Mouse (Mus musculus) forebrain, embryonic 16.5 days (tissue): ENCODE results near the gene Ptcd1. TPM values are rescaled to one million over a fixed set of nuclear protein-coding genes. Genes with fewer than 3 reads are reported as not detected.
"Not testable (repeated sequence)": the region's sequence is repeated elsewhere in the genome, so short reads cannot be mapped to it uniquely, and the experiment has no call there.

ENCODE experiments used
- ATAC-seq: fragments of 200-750 bp; cut with Nextera tagmentation; 2 replicates; pipeline ENCODE4 v1.8.0; 2017; ENCODE audit warnings: mild to moderate bottlenecking, moderate library complexity
- H3K27ac ChIP-seq: fragments of 300-500 bp; sonication (generic); 2 replicates; pipeline ENCODE4 v1.5.1; 2014; ENCODE audit warnings: low read length, control low read depth
- H3K27me3 ChIP-seq: fragments of 300-500 bp; sonication (generic); replicated peaks from 2 replicates; pipeline ENCODE4 v1.6.1; 2014; ENCODE audit warnings: low read length; ENCODE audit not compliant: control insufficient read depth, insufficient read depth
- H3K36me3 ChIP-seq: fragments of 300-500 bp; sonication (generic); 2 replicates; pipeline ENCODE4 v1.6.1; 2014; ENCODE audit not compliant: control insufficient read depth, insufficient read depth
- H3K4me1 ChIP-seq: fragments of 300-500 bp; sonication (generic); replicated peaks from 2 replicates; pipeline ENCODE4 v1.6.1; 2014; ENCODE audit warnings: low read length; ENCODE audit not compliant: control insufficient read depth, insufficient read depth
- H3K4me2 ChIP-seq: fragments of 300-500 bp; sonication (generic); 2 replicates; pipeline ENCODE4 v1.6.1; 2014; ENCODE audit warnings: mild to moderate bottlenecking, low read length, control low read depth
- H3K4me3 ChIP-seq: fragments of 300-500 bp; sonication (generic); replicated peaks from 2 replicates; pipeline ENCODE4 v1.5.1; 2014; ENCODE audit warnings: mild to moderate bottlenecking, low read length, control low read depth
- H3K9ac ChIP-seq: fragments of 300-500 bp; sonication (generic); replicated peaks from 2 replicates; pipeline ENCODE4 v1.6.1; 2014; ENCODE audit warnings: low read depth, low read length, control low read depth
- H3K9me3 ChIP-seq: fragments of 300-500 bp; sonication (generic); 2 replicates; pipeline ENCODE4 v1.6.1; 2016; ENCODE audit warnings: low read length; ENCODE audit not compliant: control insufficient read depth
- WGBS: fragments of 180-500 bp; shearing (Covaris S2); extraction: QIAGEN DNeasy Blood & Tissue Kit; methylation state at CpG from one replicate; pipeline ENCODE4 v1.1.7; 2014; 5-methylcytosine and 5-hydroxymethylcytosine counted together
- polyA plus RNA-seq: library from polyadenylated mRNA; unstranded; fragments of >200 nt; fragmentation: Nextera tagmentation; extraction: Ambion mirVana; gene quantifications from 2 replicates; pipeline ENCODE4 v1.2.1, GENCODE M21; 2015

Gene Ptcd1
- polyA plus RNA-seq, 1 experiment from 2014 or later, result 25.8 TPM

DNA sequence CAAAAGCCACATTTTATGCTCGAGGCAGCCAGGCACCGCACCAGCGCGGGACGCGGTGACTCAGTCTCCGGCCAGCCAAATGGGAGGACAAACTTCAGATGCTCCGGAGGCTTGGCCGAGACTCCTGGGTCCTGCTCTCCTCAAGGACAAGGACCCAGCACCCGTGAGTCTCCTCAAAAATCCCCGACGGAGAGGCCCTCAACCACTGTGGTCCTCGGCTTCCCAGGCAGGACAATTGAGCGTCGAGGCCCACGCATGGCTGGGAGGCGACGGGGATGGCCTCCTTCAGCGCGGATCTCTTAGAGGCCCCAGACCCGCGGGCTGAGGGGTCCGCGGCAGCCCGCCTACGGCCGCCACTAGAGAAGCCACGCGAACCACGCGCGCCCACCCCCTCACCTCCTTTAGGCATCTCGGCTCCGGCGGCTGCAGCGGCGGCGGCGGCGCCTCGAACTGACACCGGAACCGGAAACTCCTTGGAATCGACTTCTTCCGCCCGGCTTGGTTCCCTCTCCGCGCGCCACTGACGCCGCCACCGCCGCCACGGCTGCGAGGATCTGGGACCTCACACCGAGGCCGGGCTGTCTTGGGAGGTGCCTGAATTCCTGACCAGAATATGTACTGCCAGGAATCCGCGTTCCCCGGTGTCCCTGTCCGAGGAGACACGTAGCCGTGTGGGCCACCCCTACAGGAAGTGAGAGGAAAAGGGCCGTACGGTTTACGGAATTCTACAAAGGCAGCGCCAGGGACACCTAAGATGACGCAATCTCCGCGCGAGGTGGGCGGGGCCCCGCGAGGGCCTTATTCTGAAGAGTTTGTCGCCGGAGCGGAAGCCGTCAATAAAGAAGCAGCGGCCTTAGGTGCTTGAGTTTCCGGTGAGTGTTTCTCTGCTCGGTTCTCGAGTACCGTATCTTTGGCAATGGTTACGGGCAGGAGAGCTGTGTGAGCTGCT lies 27.1 kb downstream of the Ptcd1 start, which contains the start of the genes Pdap1 and Bud31:
Gene Pdap1 (minus strand): TSS at position 668 of the 949 bp plus-strand sequence.
Gene Bud31 (plus strand): TSS at position 792 of the 949 bp plus-strand sequence.
- no peaks in the 10 kb centered on the region for H3K9me3 ChIP-seq
- peaks cover 36% of the 10 kb centered on the region for H3K36me3 ChIP-seq
- WGBS, result under 1% methylated on average over 84 of the region's 84 CpGs
- peaks cover 21% of the 10 kb centered on the region for H3K4me1 ChIP-seq
- peak within 1 kb of the TSS; percentile 89 for H3K9ac ChIP-seq
- no peaks in the 10 kb centered on the region for H3K27me3 ChIP-seq
- peak; percentile 95 for ATAC-seq
- peak within 1 kb of the TSS; percentile 73 for H3K4me3 ChIP-seq
- H3K4me2 ChIP-seq, result peak within 1 kb of the TSS; percentile 99
- H3K27ac ChIP-seq, result peak within 1 kb of the TSS; percentile 96

DNA sequence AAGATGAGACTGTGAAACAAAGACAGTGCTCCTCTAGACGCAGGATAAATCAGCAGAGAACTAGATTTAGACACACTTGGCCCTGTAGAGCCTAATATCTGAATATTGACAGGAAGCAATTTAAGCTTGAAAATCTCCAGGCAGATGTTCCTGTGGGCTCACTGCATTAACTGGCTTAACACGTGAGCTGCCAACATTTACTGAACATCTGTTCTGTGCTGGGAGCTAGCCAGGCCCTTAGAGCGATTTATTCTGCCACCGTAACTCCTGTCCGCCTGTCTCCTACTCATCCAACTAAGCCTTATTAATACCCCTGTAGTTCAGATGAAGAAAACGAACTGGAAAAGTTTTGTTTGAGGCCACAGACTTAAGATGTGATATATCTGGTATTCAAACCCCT lies 28.1 kb downstream of the Ptcd1 start:
- no peak overlapping the region for H3K27ac ChIP-seq
- H3K4me2 ChIP-seq, result peak overlapping the region; percentile 91
- peaks cover 21% of the 10 kb centered on the region for H3K4me1 ChIP-seq
- no peak for ATAC-seq
- no peaks in the 10 kb centered on the region for H3K9me3 ChIP-seq
- WGBS, result 13% methylated on average over 6 of the region's 6 CpGs
- no peaks in the 10 kb centered on the region for H3K27me3 ChIP-seq
- H3K9ac ChIP-seq, result peak overlapping the region; percentile 89
- peaks cover 37% of the 10 kb centered on the region for H3K36me3 ChIP-seq
- peak overlapping the region; percentile 73 for H3K4me3 ChIP-seq

DNA sequence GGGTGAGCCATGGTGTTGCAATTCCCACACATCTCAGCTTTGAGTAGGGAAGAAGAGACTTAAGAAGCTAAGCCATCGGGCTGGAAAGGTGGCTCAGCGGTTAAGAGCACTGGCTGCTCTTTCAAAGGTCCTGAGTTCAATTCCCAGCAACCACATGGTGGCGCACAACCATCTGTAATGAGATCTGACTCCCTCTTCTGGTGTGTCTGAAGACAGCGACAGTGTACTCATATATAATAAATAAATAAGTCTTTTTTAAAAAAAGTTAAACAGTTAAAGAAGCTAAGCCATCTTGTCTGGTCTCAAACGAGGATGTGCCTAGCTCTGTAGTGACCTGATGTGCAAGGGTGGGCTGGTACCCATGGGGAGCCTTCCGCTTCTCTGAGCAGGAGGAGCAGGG lies 33.6 kb downstream of the Ptcd1 start:
- not testable (repeated sequence) for ATAC-seq, H3K27me3 ChIP-seq, H3K9me3 ChIP-seq, H3K27ac ChIP-seq, H3K9ac ChIP-seq, H3K4me1 ChIP-seq, H3K4me2 ChIP-seq, H3K4me3 ChIP-seq
- peaks cover 70% of the 10 kb centered on the region for H3K36me3 ChIP-seq
- WGBS, result 86% methylated on average over 6 of the region's 6 CpGs

DNA sequence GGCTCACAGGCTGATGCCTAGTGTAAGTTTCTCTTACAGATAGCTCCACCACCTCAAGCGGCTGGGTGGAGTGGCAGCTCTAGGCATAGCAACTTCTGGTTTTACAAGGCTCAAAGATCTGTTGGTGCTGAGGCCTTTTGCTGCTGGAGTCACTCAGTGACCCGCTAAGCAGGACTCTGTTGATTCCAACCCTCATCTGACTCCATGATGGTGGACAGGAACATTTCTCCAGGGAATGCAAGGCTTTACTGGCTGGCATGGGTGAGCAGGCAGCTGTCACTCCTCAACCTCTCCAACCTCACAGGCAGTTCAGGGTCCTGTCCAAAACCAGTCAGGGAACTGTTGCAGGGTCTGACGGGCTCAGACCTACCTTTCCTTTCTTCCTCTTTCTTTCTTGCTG lies 35.9 kb downstream of the Ptcd1 start:
- no peaks in the 10 kb centered on the region for H3K4me1 ChIP-seq
- no peak overlapping the region for H3K27ac ChIP-seq
- no peaks in the 10 kb centered on the region for H3K9me3 ChIP-seq
- H3K27me3 ChIP-seq, result no peaks in the 10 kb centered on the region
- H3K4me2 ChIP-seq, result no peak overlapping the region
- peaks cover 65% of the 10 kb centered on the region for H3K36me3 ChIP-seq
- no peak overlapping the region for H3K9ac ChIP-seq
- H3K4me3 ChIP-seq, result no peak overlapping the region
- ATAC-seq, result no peak
- 90% methylated on average over 3 of the region's 3 CpGs for WGBS

DNA sequence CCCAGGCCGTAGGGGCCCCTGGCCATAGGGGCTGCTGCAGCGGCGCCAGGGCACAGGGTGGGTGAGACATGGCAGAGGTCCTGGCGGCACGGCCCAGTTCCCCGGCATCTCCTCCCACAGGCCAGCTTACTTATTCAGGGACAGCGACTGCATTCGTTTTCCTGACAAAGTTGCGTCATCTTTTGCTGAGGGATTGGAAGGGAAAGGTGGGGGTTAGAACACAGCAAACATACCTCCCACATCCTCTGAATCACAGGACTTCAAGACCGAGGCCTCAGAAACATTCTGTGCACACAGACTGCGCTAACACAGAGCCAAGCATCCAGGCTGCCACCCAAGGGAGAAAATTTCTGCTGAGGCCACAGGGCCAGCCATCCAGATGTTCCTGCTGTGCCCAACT lies 36.7 kb downstream of the Ptcd1 start:
- no peaks in the 10 kb centered on the region for H3K9me3 ChIP-seq
- 91% methylated on average over 11 of the region's 11 CpGs for WGBS
- H3K4me3 ChIP-seq, result no peak overlapping the region
- H3K36me3 ChIP-seq, result peaks cover 64% of the 10 kb centered on the region
- H3K27me3 ChIP-seq, result no peaks in the 10 kb centered on the region
- ATAC-seq, result no peak
- H3K4me2 ChIP-seq, result no peak overlapping the region
- H3K27ac ChIP-seq, result no peak overlapping the region
- H3K9ac ChIP-seq, result no peak overlapping the region
- H3K4me1 ChIP-seq, result no peaks in the 10 kb centered on the region

DNA sequence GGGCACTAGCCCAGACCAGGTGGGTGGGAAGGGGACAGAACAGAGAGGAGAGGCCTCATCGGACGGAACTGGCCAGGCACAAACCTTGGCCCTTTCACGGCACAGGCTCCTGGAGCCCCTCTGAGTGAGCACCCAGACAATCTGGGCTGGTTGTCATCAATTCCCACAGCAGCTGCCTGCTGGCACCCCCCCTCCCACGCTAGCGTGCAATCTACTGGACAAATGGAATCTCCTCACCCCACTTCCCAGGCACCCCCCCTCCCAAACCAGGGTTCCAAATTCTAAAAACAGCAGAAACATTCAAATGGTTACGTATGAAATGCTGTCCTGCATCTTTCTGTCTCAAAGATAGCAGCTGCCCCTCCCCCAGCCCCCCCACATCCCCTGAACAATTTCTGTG lies 37.1 kb downstream of the Ptcd1 start:
- H3K27ac ChIP-seq, H3K4me3 ChIP-seq, H3K4me1 ChIP-seq, H3K9ac ChIP-seq, H3K9me3 ChIP-seq, H3K4me2 ChIP-seq, H3K27me3 ChIP-seq, ATAC-seq: not testable (repeated sequence)
- peaks cover 62% of the 10 kb centered on the region for H3K36me3 ChIP-seq
- 97% methylated on average over 6 of the region's 6 CpGs for WGBS

DNA sequence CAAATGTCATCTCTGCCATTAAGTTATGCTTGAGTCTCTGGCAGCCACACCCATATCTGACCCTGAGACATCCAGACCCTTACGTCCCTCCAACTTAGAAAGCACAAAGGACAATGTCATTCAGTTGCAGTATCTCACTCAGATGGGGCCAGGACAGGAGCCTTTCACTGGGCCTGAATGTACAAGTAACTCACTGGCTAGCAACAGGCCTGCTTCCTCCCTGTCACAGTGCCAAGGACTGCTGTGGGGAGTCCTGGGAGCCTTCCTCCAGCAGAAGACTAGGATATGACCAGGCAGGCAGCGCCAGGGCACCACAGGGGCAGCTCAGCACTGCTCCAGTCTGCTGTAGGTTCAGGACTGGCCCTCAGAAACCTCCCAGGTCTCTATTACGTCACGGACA lies 37.8 kb downstream of the Ptcd1 start:
- H3K27ac ChIP-seq, result no peak overlapping the region
- peaks cover 56% of the 10 kb centered on the region for H3K36me3 ChIP-seq
- H3K27me3 ChIP-seq, result no peaks in the 10 kb centered on the region
- no peak overlapping the region for H3K4me2 ChIP-seq
- no peak for ATAC-seq
- WGBS, result 99% methylated on average over 4 of the region's 4 CpGs
- H3K9ac ChIP-seq, result no peak overlapping the region
- no peak overlapping the region for H3K4me3 ChIP-seq
- H3K4me1 ChIP-seq, result no peaks in the 10 kb centered on the region
- H3K9me3 ChIP-seq, result no peaks in the 10 kb centered on the region

DNA sequence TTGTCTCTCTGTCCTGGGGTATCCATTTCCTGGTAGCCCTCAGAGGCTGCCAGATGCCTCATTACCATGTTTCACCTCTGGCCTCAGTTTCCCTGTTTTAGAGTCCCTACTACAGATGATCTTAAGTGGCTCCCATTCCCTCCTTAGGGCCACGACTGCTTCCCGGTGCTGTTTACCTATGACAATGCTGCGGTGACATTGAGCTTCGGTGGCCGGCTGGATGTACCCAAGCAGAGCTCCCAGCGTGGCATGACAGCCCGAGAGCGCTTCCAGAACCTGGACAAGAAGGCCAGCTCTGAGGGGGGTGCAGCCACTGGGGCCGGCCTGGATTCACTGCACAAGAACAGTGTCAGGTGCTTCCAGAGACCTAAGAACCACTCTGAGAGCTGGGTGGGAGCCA lies 40.3 kb downstream of the Ptcd1 start:
- ATAC-seq, result no peak
- H3K27ac ChIP-seq, result no peak overlapping the region
- H3K9ac ChIP-seq, result no peak overlapping the region
- no peaks in the 10 kb centered on the region for H3K4me1 ChIP-seq
- no peak overlapping the region for H3K4me2 ChIP-seq
- WGBS, result 95% methylated on average over 9 of the region's 9 CpGs
- H3K36me3 ChIP-seq, result peaks cover 36% of the 10 kb centered on the region
- H3K9me3 ChIP-seq, result no peaks in the 10 kb centered on the region
- no peaks in the 10 kb centered on the region for H3K27me3 ChIP-seq
- no peak overlapping the region for H3K4me3 ChIP-seq

DNA sequence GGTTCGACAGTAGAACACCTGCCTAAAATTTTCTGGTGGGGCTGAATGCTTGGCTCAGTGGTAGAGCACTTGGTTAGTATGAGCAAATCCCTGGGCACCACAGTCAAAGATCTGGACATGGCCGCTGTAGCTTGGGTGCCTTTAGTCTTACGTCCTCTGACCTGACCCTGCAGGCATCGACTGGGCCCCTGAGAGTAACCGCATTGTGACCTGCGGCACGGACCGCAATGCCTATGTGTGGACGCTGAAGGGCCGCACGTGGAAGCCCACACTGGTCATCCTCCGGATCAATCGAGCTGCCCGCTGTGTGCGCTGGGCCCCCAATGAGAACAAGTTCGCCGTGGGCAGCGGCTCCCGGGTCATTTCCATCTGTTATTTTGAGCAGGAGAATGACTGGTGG lies 43.5 kb downstream of the Ptcd1 start:
- H3K27me3 ChIP-seq, result no peaks in the 10 kb centered on the region
- no peaks in the 10 kb centered on the region for H3K9me3 ChIP-seq
- no peak overlapping the region for H3K4me3 ChIP-seq
- H3K9ac ChIP-seq, result no peak overlapping the region
- no peak overlapping the region for H3K4me2 ChIP-seq
- no peaks in the 10 kb centered on the region for H3K4me1 ChIP-seq
- no peak overlapping the region for H3K27ac ChIP-seq
- peaks cover 7% of the 10 kb centered on the region for H3K36me3 ChIP-seq
- WGBS, result 94% methylated on average over 19 of the region's 19 CpGs
- ATAC-seq, result no peak
